Mouse (Mus musculus): Measurements from ENCODE around the gene Tmem198b.

The Tmem198b gene

DNA sequence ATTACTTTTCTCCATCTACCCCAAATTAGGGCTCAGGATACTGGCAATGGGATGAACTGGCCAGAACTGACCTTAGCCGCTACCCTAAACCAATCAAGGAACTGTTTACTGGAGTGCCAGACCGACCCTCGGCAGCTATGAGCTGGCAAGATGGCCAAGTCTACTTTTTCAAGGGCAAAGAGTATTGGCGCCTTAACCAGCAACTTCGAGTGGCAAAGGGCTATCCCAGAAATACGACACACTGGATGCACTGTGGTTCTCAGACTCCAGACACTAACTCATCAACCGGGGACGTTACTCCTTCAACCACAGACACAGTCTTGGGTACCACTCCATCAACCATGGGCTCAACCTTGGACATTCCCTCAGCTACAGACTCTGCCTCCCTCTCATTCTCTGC, 5.5 kb downstream of the Tmem198b start:
- DNase-seq: no peak

GRCm38 (mm10) chr10:128795581-128795980, 8.6 kb downstream of the Tmem198b start:
- DNase-seq: no peak

GRCm38 (mm10) chr10:128794391-128794790, 9.8 kb downstream of the Tmem198b start:
- DNase-seq: no peak

DNA sequence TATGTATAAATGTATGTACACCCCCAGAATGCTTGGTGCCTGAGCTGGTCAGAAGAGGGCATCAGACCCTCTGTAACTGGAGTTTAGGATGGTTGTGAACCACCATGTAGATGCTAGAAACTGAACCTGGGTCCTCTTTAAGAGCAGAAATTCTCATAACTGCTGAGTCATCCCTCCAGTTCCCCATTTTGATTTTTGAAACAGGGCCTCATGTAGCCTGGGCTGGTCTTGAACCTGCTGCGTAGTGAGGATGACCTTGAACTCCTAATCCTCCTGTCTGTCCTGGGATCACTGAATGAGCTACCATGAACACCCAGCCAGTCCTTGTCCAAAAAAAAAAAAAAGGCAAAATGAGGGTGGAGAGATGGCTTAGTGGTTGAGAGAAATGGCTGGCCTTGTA, 10.9 kb downstream of the Tmem198b start:
- no peak for DNase-seq

GRCm38 (mm10) chr10:128792041-128792440, 12.1 kb downstream of the Tmem198b start:
- no peak for DNase-seq

DNA sequence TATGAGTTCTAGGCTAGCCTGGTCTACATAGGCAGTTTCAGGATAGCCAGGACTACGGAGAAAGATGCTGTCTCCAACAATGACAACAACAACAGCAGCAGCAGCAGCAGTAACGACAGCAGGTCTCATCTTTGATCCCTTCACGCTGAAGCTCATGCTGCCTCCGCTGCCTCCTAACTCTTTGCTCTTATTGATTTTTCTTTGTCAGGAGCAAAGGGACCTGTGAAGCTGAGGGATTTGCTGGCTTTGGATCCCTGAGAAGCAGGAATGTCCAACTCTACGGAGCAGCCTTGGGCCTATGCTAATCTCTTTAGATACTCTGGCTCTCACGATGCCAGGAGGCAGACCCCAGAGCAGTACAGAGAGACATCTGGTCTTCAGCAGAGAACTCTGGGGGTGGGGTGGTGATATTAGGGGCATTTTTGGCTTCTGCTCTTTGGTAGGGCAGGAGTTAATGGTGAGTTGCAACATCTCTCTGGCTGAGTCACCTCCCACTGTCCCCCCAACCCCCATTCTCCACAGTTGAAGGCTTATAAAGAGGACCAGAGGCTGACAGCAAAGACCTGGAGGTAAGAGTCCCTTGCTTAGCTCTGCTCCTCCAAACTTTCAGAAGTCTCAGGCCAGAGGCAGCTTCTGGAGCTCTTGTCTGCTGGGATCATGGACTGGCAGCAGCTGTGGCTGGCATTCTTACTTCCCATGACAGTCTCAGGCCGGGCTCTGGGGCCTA, 13.6 kb downstream of the Tmem198b start, which contains the start of gene Mmp19:
Gene Mmp19 (plus strand): TSS at position 513 of the 727 bp plus-strand sequence.
- DNase-seq: no peak

DNA sequence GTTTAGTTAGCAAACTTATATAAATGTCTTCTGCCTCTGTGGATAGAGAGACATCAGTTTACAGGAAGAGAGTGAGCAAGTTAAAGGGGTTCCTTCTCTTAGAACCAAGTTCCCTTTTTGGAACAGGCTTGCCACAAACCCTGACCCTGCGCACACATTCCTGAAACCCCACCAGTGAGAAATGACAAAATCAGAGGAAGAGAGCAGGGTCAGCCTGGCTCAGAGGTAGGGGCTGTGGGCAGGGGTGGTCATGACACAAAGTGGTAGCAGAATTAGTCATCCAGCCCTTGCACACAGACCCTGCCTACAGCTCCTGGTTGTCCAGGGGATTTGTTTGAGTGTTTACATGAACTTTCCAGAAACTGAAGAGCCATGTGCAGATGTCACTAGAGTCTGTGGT, 24.0 kb downstream of the Tmem198b start:
- no peak for DNase-seq

- DNase-seq: no peak
These were observed 25.0 kb downstream of the Tmem198b start for GRCm38 (mm10) chr10:128779011-128779795.

GRCm38 (mm10) chr10:128778441-128778840, 25.7 kb downstream of the Tmem198b start:
- DNase-seq: no peak

DNA sequence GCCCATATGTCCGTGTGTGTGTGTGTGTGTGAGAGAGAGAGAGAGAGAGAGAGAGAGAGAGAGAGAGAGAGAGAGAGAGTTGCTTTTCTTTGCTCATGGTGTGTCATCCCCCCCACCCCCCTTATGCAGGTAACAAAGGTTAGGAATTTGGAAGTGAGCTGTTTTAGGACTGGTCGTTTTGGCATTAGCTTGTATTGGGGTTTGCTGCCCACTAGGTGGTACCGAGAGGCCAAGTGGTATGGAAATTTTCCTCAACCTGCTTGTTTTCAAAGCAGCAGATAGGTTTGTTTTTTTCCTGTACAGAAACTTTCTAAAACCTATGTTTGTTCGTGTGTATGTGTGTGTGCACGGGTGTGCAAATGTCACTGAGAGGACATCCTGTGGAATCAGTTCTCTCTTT, 30.5 kb downstream of the Tmem198b start:
- no peak for DNase-seq

DNA sequence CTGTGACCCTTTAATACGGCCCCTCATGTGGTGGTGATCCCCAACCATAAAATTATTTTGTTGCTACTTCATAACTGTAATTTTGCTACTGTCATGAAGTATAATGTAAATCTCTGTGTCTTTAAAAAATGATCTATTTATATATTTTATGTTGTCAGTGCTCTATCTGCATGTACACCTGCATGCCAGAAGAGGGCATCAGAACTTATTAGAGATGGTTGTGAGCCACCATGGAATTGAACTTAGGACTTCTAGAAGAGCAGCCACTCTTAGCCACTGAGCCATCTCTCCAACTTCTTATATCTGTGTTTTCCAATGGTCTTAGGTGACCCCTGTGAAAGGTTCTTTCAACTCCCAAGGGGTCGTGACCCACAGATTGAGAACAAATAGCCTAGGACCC, 31.3 kb downstream of the Tmem198b start:
- DNase-seq: no peak

Data from thymus, postnatal 4 days (tissue).